Mouse (Mus musculus): ENCODE measurements around the gene Fbxl5.

DNA sequence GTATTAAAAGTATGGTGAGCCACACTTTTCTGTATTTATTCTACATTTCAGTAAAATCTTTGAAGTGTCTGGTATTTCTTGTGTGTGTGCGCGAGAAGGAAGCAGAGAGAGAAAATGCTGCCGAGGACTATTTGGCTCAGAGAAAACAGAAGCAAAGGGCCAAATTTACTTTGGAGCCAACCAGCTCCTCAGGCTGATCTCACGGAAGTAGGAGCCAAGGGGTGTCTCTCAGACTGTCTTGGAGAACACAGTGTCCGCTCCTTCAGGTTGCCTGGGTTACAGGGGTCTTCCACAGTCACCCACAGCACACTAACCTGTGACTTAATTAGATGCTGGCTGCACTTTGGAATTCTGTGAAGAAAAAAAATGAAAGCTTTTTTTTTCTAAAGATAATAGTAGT lies 23.6 kb upstream of the Fbxl5 start:
- TF ChIP-seq CTCF (IDR thresholded peaks at IDR 0.05; ENCODE audit: extremely low read depth, insufficient read length, insufficient replicate concordance, low read depth, low read length) (no peak), POLR2A (IDR thresholded peaks at IDR 0.05; ENCODE audit: low read depth, low read length) (no peak)

Measured in small intestine, adult 2 months (tissue).